Mouse (Mus musculus) brain, embryonic 14.5 days (tissue): Measurements from ENCODE around the gene Gm17617. TPM values are rescaled to one million over a fixed set of nuclear protein-coding genes. Genes with fewer than 3 reads are reported as not detected.
"Not testable (repeated sequence)": the region's sequence is repeated elsewhere in the genome, so short reads cannot be mapped to it uniquely, and the experiment has no call there.

Experiments
- DNase-seq: peaks from one replicate; pipeline ENCODE4 v3.0.0-alpha.2; 2011; ENCODE audit warnings: low read depth
- CTCF ChIP-seq: fragments of 200-500 bp; IDR thresholded peaks from 2 replicates; pipeline ENCODE4 v1.5.1; 2012; ENCODE audit warnings: inconsistent platforms, mild to moderate bottlenecking, moderate library complexity, borderline replicate concordance; ENCODE audit not compliant: insufficient read depth, insufficient read length; ENCODE audit errors: extremely low read depth
- POLR2A ChIP-seq: fragments of 200-500 bp; IDR thresholded peaks from 2 replicates; pipeline ENCODE4 v1.6.1; 2012; ENCODE audit warnings: mild to moderate bottlenecking, inconsistent platforms, borderline replicate concordance; ENCODE audit not compliant: poor library complexity, insufficient read depth, insufficient read length, severe bottlenecking; ENCODE audit errors: extremely low read depth
- polyA plus RNA-seq: library from polyadenylated mRNA; depleted of rRNA; stranded (reverse); fragments of >200 nt; gene quantifications from 2 replicates; pipeline ENCODE4 v1.2.3, GENCODE M21; 2012; rRNA removed

Gene Gm17617
- polyA plus RNA-seq, 1 experiment = not detected

DNA sequence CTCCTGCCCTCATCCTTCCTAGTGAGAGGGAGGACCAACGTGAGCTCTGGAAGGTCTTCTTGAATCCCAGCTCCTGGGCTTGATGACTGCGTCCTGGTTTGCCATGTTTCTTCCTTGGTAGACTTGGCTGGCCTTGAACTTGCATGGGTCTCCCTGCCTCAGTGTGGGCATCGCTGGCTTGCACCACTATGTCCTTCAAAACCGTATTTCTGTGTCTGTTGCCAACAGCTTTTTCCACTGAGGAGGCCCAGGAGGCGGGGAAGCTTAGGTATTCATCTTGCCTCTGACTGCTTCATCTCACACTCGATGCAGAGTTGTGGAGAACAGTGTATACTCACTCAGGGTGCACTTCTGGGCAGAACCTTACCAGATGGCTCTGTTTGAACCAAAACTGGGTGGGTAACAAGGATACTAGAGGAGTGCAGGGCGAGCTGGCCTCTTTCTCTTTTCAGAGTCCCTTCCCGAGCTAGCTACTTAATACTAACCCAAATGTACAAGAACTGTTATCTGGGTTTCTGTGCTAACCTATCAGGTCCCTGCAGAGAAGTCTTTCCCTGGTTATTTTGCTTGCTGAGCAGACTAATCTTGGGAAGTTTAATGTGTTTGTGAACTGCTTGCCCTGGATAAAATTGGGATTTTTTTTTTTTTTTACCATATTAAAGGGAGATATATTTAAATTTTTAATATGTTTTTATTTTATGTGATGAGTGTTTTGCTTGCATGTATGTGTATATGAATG lies 27.2 kb downstream of the Gm17617 start:
- peak; percentile 12 for DNase-seq
- TF ChIP-seq CTCF (no peak), POLR2A (no peak)

DNA sequence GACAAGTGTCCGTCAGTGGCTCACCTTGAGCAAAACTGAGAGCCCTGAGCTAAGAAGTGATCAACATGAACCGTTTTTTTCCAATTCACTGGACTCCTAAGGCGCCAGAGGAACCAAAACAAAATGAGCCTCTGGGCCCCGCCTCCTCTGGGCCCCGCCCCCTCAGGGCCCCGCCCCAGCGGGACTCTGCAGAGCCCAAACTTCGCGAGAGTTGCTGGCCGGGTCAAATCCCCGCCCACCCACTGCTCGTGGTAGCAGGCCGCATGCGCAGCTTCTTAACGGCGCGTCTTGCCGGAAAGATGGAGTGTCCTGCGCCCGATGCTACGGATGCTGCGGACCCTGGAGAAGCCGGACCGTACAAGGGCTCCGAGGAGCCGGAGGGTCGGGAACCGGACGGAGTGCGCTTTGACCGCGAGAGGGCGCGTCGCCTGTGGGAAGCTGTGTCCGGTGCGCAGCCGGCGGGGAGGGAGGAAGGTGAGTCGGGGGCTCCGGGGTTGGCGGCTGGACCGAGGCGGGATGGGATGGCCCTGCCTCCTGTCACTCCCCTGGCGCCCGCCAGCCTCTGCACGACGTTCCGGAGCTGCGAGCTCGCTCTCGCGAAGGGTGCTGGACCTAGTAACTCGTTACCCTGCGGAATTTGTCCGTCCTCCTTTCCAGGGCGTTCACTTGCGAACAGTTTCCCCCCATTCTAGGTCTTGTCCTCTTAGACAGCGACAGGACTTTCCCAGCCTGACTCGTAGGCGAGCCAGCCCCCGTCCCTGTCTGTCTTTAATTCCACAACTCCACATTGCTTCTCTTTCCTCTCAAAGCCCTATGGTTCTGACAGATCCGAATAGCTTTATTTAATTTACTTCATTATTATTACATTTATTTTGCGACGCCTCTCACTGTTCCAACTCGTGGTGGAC lies 28.0 kb downstream of the Gm17617 start, which contains the start of gene Zfp346:
Zfp346 (plus strand) TSS at position 267 of the 908 bp plus-strand sequence.
- TF ChIP-seq CTCF = peak; percentile 37; the same call in 1 of the 2 replicates
- peak; percentile 81; the same call in 1 of the 2 replicates for TF ChIP-seq POLR2A
- peak; percentile 98 for DNase-seq

DNA sequence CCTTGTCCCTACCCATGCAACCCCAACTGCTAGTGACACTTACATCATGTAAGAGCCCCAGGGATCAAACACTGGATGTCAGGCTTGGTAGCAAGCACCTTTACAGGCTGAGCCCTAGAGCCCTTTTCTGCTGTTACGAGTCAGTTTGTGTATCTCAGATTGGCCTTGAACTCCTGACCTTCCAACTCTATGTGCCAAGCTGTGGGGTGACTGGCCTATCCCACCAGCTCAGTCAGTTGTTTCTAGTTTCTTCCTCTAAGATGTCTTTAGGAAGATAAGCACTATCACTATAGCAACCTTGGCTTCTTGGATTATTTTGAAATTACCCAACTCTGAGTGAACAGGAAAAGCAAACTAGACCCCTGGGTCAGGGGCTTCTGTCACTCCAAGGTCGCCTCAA lies 30.0 kb downstream of the Gm17617 start:
- no peak for TF ChIP-seq POLR2A
- TF ChIP-seq CTCF = no peak
- no peak for DNase-seq

DNA sequence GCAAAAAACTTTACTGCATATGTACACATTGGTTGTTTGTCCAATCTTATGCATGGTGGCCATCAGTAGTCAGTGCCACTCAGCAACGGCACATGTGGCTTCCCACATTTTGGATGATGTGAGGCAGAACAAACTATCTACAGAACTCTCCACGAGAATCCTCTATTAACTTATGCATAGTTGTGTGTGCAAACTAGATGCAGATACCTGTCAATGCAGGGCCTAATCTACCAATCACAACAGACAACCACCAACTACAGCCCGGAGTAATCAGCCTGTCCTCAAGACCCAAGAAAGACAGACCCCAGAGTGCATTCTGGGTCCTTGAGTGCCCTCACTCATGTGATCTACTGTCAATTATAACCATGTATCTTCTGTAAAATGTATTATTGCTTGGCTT lies 31.0 kb downstream of the Gm17617 start:
- TF ChIP-seq POLR2A (no peak), CTCF (no peak)
- DNase-seq = no peak

DNA sequence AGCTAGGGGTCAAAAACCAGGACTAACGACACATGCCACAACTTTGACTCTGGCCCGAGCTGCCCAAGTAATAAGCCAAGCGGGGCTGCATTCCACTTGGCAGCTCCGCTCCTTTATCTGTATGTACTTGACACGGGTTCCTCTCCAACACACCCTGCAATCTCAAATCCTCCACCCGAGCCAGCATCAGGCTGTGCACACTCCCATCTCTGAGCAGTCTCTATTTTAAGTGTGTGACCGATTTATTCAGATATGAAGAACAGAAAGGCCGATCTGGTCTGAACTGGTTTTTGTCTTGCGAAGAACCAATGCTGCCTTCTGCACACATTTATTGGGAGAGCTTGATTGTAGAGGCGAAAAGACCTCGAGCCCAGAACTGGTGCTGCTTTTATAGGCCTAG lies 31.7 kb downstream of the Gm17617 start:
- no peak for DNase-seq
- TF ChIP-seq POLR2A (no peak), CTCF (no peak)

DNA sequence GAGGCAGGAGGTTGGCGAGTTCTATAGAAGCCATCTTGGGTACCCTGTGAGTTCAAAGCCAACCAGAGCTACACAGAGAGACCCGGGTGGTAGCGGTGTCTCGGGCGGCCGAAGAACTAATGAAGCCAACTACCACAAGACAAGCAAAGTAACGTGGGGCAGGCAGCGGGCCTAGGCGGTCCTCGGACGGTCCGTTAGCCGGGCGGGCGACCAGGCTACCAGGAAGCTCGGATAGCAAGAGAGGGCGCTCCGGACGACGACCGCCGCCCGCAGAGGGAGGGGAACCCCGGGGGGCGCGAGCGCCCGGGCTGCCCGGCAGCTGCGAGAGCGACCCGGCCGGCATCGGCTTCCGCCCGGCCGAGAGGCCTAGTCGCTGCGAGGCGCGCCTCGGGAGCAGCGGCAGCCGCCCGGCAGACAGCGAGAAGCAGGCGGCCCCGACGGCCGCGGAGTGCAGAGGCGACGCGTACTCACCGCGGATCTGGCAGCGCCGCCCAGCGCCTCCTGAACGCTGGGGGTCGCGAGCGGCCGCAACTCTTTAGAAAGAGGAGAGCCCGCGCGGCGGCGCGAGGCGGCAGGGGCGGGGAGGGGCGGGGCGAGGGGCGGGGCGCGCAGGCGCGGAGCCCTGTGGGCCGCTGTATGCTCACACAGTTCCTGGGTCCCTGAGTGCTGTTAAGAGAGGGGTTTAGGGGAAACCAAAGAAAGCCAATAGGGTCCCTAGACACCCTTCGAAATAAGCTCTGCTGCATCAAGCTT lies 33.4 kb downstream of the Gm17617 start, which contains the start of gene Uimc1:
Uimc1 (minus strand) TSS at position 575 of the 753 bp plus-strand sequence.
- peak; percentile 95 for DNase-seq

DNA sequence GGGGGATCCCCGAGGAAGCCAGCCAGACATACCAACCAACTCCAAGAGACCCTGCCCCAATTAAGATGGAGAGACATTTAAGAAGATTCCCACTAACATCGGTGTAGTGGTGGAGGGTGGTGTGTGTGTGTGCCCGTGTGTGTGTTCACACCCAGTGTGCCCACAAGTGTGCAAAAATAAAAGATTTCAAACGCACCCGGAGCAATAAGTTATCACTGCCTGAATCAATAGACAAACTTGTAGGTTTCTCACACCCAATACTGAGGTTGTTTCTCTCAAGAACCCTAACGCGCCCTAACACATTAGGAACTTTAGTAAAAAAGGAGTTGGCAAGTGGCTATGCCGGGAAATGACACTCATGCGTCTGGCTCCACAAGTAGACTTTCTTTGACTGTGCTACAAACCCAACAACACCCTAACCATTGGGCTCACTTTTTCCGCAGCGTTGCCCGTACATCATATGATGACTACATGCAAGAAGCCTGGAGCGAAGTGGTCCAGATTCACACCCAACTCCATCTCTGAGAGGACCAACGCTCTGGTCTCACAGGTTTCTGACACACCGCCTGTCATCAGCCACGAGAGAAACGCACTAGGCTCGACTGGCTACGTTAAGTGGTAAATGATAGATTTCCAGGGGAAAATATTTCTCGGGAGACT lies 34.2 kb downstream of the Gm17617 start:
- DNase-seq = peak; percentile 43

More for the DNA sequence above, 33.4 kb downstream of the Gm17617 start, which contains the start of gene Uimc1:
- peak; percentile 97 for TF ChIP-seq POLR2A
- TF ChIP-seq CTCF = 0 out of 2 replicates have a peak, but pooled peaks have one; percentile 33

DNA sequence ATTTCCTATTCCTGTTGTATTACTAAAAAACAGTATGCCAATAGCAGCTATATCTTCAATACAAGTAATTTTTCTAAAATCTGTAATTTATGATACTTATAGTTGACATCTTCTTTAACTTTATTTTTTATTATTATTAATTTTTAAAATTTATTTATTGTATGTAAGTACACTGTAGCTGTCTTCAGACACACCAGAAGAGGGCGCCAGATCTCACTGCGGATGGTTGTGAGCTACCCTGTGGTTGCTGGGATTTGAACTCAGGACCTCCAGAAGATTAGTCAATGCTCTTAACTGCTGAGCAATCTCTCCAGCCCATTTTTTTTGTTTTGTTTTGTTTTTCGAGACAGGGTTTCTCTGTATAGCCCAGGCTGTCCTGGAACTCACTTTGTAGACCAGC lies 35.5 kb downstream of the Gm17617 start:
- not testable (repeated sequence) for DNase-seq

More for the DNA sequence above, 34.2 kb downstream of the Gm17617 start:
- TF ChIP-seq CTCF (no peak), POLR2A (no peak)

DNA sequence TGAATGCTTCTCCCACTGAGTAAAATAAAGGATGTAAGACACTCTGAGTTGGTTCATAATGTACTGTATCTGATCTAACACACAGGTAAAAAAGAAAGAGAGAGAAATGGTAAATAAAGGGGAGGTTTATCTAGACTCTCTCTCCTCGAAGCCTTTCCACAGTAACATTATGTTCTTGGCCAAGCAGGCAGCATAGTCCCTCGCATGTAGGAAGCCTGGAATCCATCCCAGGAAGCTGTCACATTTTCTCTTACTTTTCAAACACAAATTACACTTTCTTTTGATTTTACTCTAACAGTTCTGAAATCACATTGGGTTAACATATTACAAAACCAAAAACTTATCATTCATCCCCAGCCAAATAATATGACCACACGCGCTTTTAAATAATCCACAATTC lies 40.8 kb downstream of the Gm17617 start:
- TF ChIP-seq POLR2A (no peak), CTCF (no peak)
- peak; percentile 12 for DNase-seq

Other genes starting within 250 kb of the Gm17617 start
- 29.2 and 29.7 TPM in 2 replicates for gene Unc5a, start 184.1 kb downstream of the Gm17617 start, polyA plus RNA-seq
- 0.90 and 1.1 TPM in 2 replicates for gene Hk3, start 112.2 kb downstream of the Gm17617 start, polyA plus RNA-seq
- gene Uimc1, start 33.2 kb downstream of the Gm17617 start, polyA plus RNA-seq = 15.4 and 17.3 TPM in 2 replicates
- gene Zfp346, start 28.2 kb downstream of the Gm17617 start, polyA plus RNA-seq = 40.2 and 43.4 TPM in 2 replicates
- gene Fgfr4, start 19.1 kb upstream of the Gm17617 start, polyA plus RNA-seq = 1.6 and 2.0 TPM in 2 replicates
- gene Nsd1, start 76.2 kb upstream of the Gm17617 start, polyA plus RNA-seq = 38.1 and 52.2 TPM in 2 replicates
- gene Prelid1, start 187.0 kb upstream of the Gm17617 start, polyA plus RNA-seq = 237 and 255 TPM in 2 replicates
- gene Rab24, start 188.4 kb upstream of the Gm17617 start, polyA plus RNA-seq = 113 and 173 TPM in 2 replicates
- gene Mxd3, start 196.3 kb upstream of the Gm17617 start, polyA plus RNA-seq = 22.3 and 48.5 TPM in 2 replicates
- gene Lman2, start 229.2 kb upstream of the Gm17617 start, polyA plus RNA-seq = 61.7 and 66.2 TPM in 2 replicates
- gene Rgs14, start 236.2 kb upstream of the Gm17617 start, polyA plus RNA-seq = 0.51 and 0.69 TPM in 2 replicates